Mouse (Mus musculus) adrenal gland, postnatal 36 days (tissue): ENCODE measurements around the gene Acss2. TPM values are rescaled to one million over a fixed set of nuclear protein-coding genes. Genes with fewer than 3 reads are reported as not detected.
A peak's percentile ranks its signal among the peaks of the same experiment; 100 is the strongest.
"Not testable (repeated sequence)": the region's sequence is repeated elsewhere in the genome, so short reads cannot be mapped to it uniquely, and the experiment has no call there.

Experiments used
- DNase-seq, 2 experiments: peaks; one replicate each; pipeline ENCODE4 v3.0.0; 2021; ENCODE audit warnings: mixed read lengths in 1 of 2
- total RNA-seq, 2 experiments: library from RNA; stranded (reverse); gene quantifications; 2 replicates each; pipeline ENCODE4 v1.2.3; 2021

Gene Acss2
- total RNA-seq, 2 experiments from 2014 or later: 80.9 to 128 TPM

DNA sequence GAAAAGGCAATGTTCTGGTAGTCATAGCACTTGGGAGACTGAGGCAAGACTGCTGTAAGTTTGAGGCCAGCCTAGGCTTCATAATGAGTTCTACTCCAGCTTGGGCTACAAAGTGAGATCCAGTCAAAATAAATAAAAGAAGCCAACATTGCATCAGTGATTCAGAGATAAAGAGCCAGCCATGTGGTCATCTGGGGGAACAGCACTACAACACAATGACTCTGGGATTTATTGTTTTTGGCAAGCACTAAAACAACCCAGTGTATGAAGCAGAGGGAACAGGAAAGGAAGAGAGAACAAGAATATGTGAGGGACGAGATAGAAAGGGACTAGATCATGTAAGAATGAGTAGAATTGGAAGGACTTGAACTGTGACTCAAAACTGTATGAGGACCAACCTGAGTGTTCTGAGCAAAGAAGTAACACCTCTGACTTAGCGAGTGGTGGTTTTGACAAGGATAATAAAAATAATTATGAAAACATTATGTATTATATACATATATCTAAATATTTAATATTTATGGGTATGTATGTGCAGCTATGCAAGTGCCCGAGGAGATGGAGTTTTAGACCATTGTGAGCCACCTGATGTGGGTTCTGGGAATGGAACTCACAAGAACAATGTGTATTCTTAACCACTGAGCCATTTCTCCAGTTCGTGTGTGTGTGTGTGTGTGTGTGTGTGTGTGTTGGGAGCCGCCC, 20.2 kb downstream of the Acss2 start:
- DNase-seq: peak; percentile 11 to 26

- DNase-seq: not testable (repeated sequence)
Measured at GRCm38 (mm10) chr2:155538463-155539057, 20.8 kb downstream of the Acss2 start.

GRCm38 (mm10) chr2:155539696-155540095, 21.9 kb downstream of the Acss2 start:
- no peak for DNase-seq

- DNase-seq: peak; percentile 74 to 77
Measured at GRCm38 (mm10) chr2:155540822-155541458, 23.2 kb downstream of the Acss2 start.

DNA sequence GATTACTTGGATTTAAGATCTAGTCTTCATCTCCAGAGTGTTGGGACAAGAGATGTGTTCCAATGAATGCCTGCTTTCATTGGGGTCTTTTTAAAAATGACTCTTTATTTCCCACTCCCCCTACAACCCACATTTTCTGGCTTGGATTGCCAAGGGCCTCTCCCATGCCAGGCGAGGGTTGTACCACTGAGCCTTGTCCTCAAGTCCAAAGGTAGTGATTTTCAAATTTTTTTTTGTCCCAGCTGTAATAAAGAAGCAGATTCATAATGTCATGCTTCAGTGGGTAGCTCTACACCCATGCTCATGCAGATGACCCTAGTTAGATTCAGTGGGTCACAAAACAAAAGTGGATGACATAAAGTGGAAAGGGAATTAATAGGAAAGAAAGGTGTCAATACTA, 29.2 kb downstream of the Acss2 start:
- DNase-seq: no peak

DNA sequence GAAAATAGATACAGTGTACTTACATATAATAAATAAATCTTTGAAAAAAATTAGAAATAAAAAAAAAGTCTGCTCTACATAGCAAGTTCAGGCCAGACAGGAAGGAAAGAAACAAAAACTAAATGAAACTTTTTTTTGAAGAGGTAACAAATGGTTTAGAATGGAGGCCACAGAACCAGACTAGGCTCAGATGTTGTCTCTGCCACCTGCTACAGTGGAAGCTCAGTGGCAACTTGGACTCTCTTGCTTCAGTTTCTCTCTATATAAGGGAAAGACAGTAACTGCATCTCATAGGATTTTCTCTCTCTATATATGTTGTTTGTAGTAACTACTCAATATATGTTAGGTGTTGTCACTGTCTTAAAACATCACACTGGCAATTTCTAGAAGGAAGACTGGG, 34.6 kb downstream of the Acss2 start:
- DNase-seq: no peak

GRCm38 (mm10) chr2:155552949-155553354, 35.2 kb downstream of the Acss2 start:
- no peak for DNase-seq

GRCm38 (mm10) chr2:155554426-155554985, 36.8 kb downstream of the Acss2 start:
- no peak for DNase-seq

GRCm38 (mm10) chr2:155562209-155562608, 44.5 kb downstream of the Acss2 start:
- DNase-seq: no peak

DNA sequence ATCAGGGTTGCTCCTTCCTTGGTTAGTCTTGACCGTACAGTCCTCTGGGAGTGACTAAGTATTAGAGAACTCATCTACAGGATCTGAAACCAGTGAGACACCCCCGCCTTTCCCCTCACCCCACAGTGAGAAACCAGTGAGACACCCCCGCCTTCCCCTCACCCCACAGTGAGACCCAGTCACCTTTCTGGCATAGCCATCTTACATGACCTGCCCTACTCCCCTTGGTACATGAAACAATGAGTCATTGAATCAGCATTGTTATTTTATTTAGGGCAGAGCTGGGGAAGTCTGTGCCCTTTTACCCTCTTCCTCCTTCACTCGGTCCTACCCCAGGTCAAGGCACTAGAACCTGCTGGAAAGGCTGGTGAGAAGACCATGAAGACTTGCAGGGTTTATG, 45.2 kb downstream of the Acss2 start:
- no peak for DNase-seq

DNA sequence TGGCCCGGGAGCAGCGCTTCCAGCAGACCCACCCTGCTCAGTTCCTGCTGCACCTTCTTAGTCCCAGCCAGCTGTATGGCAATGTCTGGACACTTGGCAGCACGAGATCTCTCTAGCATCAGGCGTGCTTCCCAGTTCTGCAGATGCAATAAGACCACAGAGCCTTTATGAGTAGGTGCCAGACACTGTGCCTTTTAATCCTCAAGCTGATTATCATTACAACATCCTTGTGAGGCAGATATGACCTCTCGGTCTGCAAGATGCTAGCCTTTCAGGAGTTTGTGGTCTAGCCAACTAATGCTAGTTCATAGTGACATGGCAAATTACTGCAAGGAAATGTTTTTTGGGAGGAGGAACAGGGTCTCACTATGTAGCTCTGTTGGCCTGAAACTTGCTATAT, 50.0 kb downstream of the Acss2 start:
- DNase-seq: no peak

GRCm38 (mm10) chr2:155569223-155569807, 51.6 kb downstream of the Acss2 start:
- no peak for DNase-seq

GRCm38 (mm10) chr2:155573001-155573400, 55.3 kb downstream of the Acss2 start:
- DNase-seq: no peak

DNA sequence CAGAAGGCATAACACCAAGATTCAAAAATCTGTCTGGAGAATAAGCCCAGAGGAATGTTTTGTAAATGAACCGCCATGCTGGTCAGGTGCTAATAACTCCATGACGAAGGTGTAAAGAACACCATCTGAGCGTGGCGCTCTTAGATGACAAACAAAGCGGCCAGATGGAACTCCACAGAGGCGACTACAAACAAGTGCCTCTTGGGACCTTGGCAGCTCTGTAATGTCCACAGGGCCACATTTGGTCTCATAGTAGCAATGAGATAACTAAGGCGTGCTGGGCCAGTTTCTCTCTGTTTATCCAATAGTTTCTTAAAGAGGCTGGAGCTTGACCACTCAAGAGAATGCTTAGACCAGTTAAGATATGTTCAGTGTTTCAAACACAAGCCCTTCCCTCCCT, 56.2 kb downstream of the Acss2 start:
- DNase-seq: no peak

DNA sequence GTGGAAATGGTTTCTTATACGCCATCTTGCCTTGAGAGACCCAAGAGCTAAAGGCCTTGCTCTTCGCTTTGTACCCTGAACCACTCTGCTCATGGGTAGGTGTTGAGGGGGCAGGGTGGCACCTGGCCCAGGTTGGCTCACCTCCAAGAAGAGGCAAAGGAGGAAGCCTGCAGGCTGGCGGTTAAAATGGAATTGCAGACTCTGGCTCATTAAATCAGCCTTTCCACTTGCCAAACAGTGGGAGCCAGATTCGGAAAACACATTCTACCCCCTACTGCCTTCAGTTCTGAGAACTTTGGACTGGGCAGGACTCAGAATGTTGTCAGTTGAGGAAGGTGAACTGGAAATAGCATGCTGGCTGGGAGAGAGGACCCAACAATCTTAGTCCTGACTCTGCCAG, 57.0 kb downstream of the Acss2 start:
- peak in 1 of 2 experiments; percentile 16 for DNase-seq

DNA sequence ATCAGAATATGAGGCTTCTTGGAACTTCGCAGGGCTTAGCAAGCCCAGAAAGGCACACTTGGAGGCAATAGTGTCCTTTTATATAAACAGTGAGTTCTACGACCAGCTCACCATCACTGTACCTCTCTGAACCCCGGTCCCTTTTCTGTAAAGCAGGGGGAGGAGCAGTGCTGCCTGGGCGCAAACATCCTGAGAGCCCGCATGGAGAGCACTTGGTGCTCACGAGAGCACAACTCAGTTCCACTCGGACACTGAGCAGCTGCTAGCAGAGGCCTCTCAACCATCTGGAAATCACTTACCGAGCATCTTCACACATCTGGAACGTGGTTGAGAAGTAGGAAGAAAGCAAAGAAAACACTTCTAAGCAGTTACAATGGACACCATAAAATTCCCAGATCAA, 58.9 kb downstream of the Acss2 start:
- DNase-seq: no peak

DNA sequence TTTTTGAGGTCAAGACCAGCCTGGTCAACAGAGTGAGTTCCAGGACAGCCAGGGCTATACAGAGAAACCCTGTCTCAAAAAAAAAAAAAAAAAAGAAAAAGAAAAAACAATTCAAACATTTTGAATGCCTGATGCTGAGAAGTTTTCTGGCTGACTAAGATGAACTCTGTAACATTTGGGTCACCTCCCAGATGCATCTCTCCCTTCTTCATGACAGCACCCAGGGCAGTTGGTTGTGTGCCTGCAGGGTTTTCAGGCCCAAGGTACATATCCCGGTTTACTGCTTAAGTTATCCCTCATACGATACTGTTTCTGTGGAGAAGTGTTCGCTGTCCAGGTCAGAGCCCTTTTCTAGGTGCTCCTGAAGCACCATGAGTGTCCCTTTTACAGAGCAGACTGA, 62.6 kb downstream of the Acss2 start:
- DNase-seq: no peak

- no peak for DNase-seq
Measured at GRCm38 (mm10) chr2:155582384-155582995, 64.7 kb downstream of the Acss2 start.

DNA sequence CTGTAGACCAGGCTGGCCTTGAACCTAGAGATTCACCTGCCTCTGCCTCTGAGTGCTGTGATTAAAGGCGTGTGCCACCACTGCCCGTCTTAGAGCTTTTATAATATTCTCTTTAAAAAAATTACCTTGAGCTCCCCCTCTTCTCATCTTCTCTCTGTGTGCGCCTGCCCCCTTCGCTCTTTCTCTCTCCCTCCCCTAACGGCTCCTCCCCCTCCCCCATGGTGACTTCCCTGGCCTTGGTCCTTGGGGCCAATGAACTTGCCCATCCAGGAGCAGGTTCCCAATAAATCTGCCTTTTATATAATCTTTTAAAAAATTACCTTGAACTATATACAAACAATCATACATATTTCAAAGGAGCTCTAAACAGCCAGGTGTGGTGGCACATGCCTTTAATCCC, 65.2 kb downstream of the Acss2 start:
- DNase-seq: peak in 1 of 2 experiments; percentile 20

DNA sequence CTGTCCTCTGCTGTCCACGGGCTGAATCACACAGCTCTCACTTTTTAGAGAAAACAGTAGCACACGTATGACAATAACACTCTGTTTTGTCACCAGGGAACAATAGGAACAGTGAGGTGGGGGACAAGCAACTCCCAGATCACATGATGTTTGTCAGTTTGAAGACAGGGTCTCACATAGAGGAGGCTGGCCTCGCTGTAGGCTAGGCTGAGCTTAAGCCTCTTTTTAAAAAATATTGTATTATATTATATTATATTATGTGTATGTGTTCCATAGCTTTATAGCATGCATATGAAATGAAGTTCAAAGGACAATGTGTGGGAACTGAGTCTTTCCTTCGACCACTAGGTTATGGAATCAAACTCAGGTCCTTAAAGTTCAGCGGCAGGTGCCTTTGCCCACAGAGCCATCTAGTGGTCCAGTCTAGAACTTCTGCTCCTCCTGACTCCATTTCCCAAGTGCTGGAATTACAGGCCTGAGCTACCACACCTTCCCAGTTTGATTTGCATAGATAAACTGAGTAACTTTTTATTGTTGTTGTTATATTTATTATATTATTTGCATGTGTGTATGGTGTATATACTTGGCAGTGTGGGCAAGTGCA, 66.3 kb downstream of the Acss2 start:
- peak; percentile 62 to 77 for DNase-seq

DNA sequence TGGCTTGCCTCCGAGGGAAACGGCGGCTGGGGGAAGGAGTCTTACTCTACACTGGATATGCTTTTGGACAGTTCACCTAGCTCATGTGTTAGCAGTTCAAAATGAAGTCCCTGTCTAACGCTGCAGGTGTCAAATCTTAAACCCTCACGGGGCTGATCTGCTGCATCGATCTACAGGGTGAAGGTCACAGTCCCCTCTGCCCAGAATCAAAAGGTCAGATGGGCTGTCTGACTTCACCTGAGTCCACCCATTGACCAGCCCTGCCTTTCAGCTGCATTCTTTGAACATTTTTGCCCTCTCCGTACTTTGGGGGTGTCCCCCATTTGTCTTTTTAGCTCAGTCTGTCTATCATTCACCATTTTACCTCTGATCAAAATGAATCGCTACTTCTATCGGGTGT, 67.3 kb downstream of the Acss2 start:
- DNase-seq: no peak

DNA sequence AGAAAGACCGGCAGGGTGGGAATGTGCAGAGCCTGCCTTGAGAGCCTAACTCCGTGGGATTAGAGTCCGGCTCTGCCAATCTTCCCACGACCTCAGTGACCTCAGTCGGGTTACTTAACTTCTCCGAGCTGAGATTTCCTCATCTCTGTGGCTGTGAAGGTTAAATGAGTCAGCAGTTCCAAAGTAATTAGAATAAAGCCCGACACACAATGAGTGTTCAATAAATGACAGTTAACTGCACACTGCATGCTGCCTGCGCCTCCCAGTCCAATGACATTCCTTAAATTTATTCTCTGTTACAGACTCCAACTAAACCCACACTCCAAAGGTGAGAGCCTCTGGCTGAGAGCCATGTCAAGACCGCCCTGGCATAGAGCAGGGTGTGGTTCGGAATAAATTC, 67.7 kb downstream of the Acss2 start:
- DNase-seq: peak; percentile 51 to 59
